Mouse (Mus musculus) adrenal gland, postnatal 14 days (tissue): ENCODE measurements around the gene Abcd2. TPM values are rescaled to one million over a fixed set of nuclear protein-coding genes. Genes with fewer than 3 reads are reported as not detected.

Source experiments
- DNase-seq: peaks from one replicate; pipeline ENCODE4 v3.0.0; 2021; ENCODE audit warnings: mixed read lengths
- total RNA-seq: library from RNA; stranded (reverse); gene quantifications from 2 replicates; pipeline ENCODE4 v1.2.3, GENCODE M21; 2021

Gene Abcd2
- total RNA-seq, 1 experiment from 2014 or later, result 13.3 TPM

DNA sequence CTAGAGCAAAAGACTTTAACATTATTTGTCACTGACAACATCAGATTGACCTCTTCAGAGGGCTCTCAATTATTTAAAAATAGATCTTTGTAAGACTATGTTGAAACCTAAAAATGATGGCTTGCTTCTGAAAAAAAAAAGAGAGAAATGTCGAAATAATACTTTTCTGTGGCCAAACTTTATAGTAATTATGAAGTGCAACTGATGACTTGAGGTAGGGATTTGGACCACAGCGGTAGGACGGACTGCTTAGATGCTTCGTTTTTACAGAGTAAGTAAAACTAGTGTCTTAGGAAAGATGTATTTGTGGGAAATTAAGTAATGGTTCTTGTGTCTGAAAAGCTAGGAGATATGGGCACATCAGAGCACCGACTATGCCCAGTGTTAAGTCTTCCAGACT lies 30.4 kb downstream of the Abcd2 start:
- DNase-seq, result no peak

DNA sequence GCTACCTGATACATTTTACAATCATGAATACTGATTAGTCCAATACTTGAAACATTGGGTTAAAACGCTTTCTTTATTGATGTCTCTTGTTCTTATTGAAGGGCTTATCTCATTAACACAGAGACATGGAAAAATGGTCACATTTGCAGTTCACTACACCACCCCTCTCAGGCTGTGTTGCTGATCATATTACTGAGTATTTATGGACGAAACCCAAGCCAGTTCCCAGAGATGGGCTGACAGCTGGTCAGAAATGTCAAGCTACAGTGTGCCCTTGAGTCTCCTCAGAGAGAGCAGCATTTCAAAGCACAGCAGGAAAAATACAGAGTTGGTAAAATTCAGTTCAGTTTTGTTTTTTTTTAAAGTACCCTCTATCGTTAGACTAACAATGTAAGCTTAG lies 38.3 kb downstream of the Abcd2 start:
- peak; percentile 12 for DNase-seq

DNA sequence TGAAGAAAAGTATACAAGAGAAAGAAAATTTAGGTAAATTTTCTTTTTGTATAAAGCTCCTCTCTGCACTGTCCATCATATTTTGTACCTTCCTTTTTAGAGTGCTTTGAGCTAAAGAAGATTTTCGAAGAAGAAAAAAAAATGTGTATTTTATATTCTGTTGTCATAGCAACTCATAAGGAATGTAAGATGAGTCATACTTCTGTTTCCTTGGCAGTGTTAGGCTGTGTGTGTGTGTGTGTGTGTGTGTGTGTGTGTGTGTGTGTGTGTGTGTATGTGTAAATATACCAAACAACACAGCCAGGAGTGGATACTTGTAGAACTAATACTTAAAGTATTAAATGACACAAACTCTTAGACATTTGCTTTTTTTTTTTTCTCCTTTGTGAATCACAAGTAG lies 39.0 kb downstream of the Abcd2 start:
- DNase-seq, result peak; percentile 49

DNA sequence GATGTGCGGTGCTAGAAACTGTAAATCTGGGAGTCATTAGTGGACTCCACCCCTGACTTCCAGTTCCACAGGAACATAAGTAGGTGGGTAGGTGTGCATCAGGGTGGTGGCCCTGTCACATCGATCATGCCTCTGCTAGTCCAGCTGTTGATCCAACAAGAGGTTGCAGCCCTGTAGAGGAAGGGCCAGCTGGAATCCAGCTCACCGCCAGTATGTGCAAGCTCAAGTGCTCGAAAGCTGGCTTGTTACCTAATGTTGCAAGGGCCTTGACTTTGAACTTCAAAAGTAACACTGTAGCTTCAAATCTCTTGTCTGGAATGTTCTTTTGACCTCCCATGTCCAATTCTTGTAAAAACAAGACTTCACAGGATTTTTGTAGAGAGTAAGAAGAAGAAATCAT lies 67.0 kb downstream of the Abcd2 start:
- peak; percentile 10 for DNase-seq

DNA sequence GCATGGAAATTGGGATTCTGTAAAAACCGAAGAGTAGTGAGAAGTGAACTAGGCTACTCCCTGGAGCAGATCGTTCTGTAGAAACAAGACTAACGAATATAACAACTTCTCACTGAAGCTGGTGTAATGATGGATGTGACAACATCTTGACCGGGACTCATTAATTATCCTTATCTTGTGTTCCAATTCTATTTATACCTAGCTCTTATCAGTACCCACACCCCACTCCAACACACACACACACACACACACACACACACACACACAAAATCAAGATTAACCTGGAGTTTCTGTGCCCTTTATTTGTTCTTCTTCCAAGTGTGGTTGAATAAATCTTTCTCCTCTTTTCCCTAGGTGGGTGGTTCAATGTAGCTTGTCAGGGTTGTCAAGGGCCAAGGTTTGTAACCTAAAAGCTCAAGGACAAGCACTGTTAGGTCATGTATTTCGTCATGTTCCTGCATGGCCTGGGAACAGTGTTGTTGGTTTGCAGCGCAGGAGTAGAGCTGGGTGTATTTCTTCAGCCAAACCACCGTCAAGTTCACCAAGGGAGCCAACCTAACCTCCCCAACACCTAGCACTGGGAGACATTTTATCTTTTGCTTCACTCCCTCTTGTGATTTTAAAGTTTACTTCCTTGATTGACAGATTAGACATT lies 78.9 kb downstream of the Abcd2 start:
- DNase-seq, result no peak

DNA sequence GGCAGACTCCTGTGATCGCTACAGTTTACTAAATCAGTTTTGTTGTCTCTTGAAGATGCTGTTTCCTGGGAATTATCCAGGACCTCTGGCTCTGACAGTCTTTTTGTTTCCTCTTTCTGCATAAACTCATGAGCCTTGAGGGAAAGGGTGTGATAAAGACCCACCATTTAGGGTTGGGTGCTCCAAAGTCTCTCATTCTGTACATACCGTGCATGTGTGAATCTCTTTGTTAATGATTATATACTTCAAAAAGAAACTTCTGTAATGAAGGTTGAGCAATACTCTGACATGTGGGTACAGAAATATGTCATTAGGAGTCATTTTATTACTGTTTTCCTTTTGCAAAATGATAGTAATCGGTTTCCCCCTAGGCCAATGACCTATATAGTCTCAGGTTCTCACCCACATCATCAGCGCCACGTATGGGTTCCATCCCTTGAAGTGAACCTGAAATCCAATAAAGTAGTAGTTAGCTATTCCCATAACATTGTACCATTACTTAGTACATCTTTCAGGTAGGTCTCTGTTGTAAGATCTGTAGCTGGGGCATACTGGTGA lies 83.4 kb downstream of the Abcd2 start:
- no peak for DNase-seq

DNA sequence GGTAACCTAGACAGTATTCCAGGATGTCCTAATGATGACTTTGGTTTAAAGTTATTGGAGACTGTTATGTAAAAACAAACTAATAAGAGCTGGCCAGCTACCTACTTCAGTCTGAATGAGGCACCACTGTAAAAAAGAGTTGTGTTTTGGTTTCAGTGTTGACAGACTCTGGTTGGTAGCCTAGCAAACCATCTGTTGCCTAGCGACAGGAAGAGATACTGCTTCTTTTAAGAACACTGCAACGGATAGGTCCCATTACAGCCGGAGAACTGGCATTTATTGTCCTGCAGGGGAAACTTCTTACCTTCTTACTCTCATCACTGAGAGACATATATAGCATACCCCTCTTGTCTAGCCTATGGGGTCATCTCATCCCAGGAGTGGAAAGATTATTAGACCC lies 86.7 kb downstream of the Abcd2 start:
- no peak for DNase-seq

DNA sequence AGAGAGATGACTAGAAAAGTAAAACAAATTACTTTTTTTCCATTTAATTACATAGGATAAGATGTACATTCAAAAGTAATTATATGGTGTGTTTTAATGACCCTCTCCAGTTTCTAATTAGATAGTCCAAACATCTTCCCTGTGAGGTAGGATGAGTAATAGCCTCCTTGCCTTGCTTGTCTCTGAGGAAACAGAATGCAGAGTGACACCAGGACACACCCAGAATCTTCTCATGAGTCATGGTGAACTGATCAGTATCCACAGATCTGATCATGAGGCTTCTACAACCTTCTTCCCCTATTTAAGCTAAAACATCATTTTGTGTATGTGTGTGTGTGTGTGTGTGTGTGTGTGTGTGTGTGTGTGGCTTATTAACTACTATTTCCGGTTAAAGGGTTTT lies 87.3 kb downstream of the Abcd2 start:
- DNase-seq, result no peak

DNA sequence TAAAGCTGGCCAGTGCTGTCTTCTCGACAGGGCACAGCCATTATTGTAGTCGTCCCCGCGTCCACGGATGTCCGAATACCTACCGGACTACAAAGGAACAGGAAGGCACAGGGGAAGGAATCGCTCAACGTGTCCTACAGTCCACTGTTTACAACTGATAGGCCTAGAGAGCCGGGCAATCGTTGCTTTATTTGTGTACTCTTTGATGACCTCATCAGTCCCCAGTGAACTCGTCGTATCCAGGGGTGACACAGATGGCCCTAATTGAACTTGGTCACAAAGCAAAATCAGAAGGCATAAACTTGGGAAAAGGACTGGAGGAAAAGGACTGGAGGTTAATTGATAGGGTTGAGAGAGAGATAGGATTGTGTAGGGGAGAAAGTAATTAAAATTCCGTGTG lies 87.8 kb downstream of the Abcd2 start:
- no peak for DNase-seq

DNA sequence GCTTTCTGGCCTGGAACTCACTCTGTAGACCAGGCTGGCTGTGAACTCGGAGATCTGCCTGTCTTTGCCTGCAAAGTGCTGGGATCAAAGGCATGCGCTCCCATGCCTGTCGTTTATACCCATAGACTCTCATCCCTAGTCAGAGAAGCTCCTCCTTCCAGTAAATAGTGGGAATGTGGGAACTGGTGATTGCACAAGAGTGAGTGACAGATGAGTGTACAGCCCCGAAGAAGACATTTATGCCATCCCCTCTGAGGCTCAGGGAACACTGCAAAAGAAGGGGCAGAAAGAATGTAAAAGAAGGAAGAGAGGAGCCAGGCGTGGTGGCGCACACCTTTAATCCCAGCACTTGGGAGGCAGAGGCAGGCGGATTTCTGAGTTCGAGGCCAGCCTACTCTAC lies 88.3 kb downstream of the Abcd2 start:
- no peak for DNase-seq

DNA sequence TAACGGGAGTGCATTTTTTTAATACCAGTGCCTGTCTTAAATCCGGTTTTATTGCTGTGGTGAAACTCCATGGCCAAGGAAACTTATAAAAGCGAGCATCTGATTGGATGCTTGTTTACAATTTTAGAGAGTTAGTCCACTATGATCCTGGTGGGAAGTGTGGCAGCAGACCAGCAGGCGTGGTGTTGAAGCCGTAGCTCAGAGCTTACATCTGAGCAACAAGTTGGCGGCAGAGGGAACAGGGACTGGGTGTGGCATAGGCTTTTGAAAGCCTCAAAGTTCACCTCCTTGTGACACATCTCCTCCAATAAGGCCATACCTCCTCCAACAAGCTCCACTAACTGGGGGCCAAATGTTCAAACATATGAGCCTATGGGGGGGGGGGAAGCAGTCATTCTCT lies 95.0 kb downstream of the Abcd2 start:
- DNase-seq, result no peak

Other genes starting within 250 kb of the Abcd2 start
- gene Kif21a, start 141.9 kb downstream of the Abcd2 start, total RNA-seq, result 19.5 and 21.6 TPM in 2 replicates
- gene CN725425, start 7.7 kb upstream of the Abcd2 start, total RNA-seq, result not detected in 2 replicates